Mouse (Mus musculus): ENCODE results near the gene Apbb1.

The Apbb1 gene

GRCm38 (mm10) chr7:105581094-105581703 lies at the start of gene Apbb1:
Gene Apbb1, minus strand, starts transcription at chr7:105581653.
- no peak for DNase-seq (ENCODE audit: extremely low spot score, low read depth, low spot score)

GRCm38 (mm10) chr7:105628633-105629032 lies 47.2 kb upstream of the Apbb1 start:
- no peak for DNase-seq (ENCODE audit: extremely low spot score, low read depth, low spot score)

DNA sequence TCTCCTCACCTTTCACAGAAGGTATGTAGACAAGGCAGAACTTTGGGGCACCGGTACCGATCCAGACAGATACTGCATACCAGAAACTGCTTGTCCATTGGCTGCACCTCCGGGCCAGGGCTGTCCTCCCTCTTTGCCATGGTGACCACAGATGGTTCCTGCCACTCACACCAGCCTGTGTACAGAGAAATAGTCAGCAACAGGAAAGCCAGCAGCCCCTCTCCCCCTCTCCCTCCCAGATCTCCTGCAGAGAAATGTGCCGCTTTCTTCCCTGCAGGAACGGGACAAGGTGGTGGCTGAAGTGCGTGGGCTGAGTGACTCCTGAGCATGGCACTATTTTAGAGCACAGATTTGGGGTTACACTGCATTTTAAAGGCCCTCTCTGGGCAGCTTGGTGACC lies 43.9 kb upstream of the Apbb1 start:
- no peak for DNase-seq (ENCODE audit: extremely low spot score, low read depth, low spot score)

GRCm38 (mm10) chr7:105621646-105622292 lies 40.3 kb upstream of the Apbb1 start:
- DNase-seq (ENCODE audit: extremely low spot score, low read depth, low spot score), result no peak

- no peak for DNase-seq (ENCODE audit: extremely low spot score, low read depth, low spot score)
These were observed 39.6 kb upstream of the Apbb1 start for GRCm38 (mm10) chr7:105621053-105621452.

DNA sequence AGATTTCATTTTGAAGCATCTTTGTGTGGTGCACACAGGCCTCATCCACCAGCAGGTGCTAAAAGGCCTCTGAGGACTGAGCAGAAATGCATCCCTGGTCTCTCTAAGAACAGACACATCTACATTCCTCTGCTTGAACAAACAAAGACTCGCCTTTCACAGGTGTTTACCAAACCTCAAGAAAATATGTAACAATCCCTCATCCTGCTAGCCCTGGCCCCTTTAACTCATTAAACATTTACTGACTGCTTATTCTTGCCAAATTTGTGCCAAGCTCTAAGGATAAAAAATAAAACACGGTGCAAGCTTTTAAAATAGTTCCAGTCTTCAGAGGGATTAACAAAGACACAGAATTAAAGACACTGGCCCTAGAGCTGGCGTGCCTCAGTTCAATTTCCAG lies 38.2 kb upstream of the Apbb1 start:
- DNase-seq (ENCODE audit: extremely low spot score, low read depth, low spot score), result no peak

GRCm38 (mm10) chr7:105617810-105618209 lies 36.4 kb upstream of the Apbb1 start:
- no peak for DNase-seq (ENCODE audit: extremely low spot score, low read depth, low spot score)

DNA sequence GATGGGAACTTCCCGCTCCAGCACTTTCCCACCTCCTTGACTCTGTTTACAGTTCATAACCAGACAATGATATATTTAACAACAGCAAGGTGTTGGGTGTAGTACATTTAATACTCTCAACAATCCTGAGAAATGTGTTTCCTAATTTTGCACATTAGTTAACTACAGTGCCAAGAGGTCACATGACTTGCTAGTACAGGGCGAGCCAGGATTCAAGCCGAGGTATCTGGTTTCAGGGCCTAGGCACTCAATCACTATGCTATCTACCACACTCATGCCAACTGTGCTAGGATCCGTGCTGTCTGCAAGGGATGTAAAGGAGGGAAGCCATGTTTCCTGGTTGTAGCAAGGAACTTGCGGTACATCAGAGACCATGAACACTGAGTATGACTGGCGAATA lies 35.1 kb upstream of the Apbb1 start:
- no peak for DNase-seq (ENCODE audit: extremely low spot score, low read depth, low spot score)

DNA sequence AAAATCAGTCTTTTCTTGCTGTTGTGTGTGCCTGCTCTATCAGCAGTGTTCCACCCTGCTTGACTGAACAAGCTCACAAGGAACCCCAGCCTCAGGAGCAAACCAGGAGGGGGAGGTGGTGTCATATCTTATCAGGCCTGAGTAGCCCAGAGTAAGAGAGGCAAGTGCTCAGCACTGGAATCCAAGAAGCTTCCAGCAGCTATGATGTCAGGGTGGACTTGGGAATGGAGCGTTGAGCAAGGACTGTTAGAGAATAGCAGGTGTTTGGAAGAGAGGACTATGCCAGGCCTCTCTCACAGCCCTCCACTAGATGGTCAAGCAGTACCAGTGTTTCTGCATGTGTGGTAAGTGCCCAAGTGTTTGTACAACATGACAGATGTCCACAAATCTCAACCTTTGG lies 34.3 kb upstream of the Apbb1 start:
- DNase-seq (ENCODE audit: extremely low spot score, low read depth, low spot score), result no peak

DNA sequence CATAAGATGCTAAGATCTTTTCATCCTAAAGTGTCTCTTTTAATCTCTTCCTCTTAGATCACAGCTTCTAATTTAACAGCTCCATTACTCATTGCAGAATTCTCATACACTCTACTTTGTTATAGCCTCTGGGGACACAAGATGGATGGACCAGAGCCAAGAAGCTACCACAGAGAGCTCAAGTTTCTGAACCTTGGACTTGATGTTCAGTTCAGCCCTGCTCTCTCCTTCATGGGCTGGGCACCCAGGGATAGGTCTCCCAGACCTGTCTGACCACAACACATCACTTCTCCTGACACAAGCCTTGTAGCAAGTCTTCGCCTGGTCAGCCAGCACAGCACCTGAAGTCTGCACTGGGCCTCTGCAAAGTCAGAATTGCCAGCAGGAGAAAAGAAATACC lies 32.9 kb upstream of the Apbb1 start:
- DNase-seq (ENCODE audit: extremely low spot score, low read depth, low spot score), result no peak

GRCm38 (mm10) chr7:105611767-105612166 lies 30.3 kb upstream of the Apbb1 start:
- DNase-seq (ENCODE audit: extremely low spot score, low read depth, low spot score), result no peak

- DNase-seq (ENCODE audit: extremely low spot score, low read depth, low spot score), result no peak
These were observed 27.0 kb upstream of the Apbb1 start for GRCm38 (mm10) chr7:105608467-105608866.

- DNase-seq (ENCODE audit: extremely low spot score, low read depth, low spot score), result peak; percentile 44
These were observed 21.6 kb upstream of the Apbb1 start for GRCm38 (mm10) chr7:105602860-105603623.

DNA sequence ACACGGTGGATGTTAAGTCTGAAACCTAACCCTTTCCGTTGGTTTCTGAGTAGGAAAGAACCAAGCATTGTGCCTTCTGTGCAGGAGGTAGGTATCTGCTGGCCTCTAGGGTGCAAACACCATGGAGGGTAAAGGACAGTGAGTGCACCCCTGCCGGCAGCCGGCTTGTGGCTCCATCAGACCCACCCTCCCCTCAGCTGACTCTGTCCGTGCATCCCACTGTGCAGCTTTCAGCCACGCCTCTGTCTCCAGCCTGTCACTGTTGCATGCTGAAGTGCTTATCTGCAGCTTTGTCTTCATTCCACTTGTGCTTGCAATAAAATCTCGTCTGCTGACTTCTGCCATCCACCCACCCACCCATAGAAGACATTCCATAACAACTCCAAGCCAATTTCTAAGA lies 8.6 kb upstream of the Apbb1 start:
- DNase-seq (ENCODE audit: extremely low spot score, low read depth, low spot score), result no peak

GRCm38 (mm10) chr7:105588325-105588912 lies 7.0 kb upstream of the Apbb1 start:
- no peak for DNase-seq (ENCODE audit: extremely low spot score, low read depth, low spot score)

GRCm38 (mm10) chr7:105581959-105582358 lies 506 bp upstream of the Apbb1 start:
- DNase-seq (ENCODE audit: extremely low spot score, low read depth, low spot score), result no peak

- DNase-seq (ENCODE audit: extremely low spot score, low read depth, low spot score), result no peak
These were observed 795 bp downstream of the Apbb1 start for GRCm38 (mm10) chr7:105580627-105581089.

DNA sequence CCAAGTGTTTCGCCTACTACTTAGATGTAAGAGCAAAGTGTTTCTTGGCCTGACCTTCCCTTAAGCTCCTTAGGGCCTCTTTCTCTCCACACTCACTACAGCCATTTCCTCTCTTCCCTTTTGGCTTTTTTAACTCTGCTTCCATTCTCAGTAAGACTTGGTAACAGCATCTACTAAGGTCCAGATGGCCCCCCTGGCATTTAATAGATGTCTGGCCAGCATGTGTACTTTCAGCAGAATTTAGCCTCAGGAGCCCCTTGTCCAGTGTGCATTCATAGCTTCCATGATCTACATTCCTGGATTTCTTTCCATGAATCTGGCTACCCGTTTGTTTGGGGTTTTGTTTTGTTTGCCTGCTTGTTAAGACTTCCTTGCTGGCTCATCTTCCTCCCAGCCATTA lies 3.0 kb downstream of the Apbb1 start:
- no peak for DNase-seq (ENCODE audit: extremely low spot score, low read depth, low spot score)

DNA sequence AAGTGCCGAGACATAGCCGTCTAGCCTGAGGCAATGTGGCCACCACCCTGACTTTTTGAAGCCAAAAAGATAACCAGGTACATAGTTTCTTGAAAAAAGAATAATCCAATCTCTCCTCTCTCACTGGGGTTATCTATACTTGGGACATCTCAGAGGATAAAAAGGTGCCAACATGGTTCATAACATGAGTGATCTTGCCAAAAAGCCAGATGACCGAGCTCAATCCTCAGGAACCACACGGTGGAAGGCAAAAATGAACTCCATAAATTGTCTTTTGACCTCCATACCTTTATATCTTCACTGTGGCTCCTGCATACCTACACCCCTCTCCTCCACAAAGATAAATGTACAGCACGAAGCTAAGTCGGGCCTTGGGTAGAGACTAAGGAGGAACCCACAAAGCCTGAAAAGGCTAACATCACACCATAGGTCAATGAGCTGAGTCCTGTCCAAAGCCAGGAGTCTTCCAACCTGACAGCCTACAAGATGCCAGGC lies 4.0 kb downstream of the Apbb1 start:
- no peak for DNase-seq (ENCODE audit: extremely low spot score, low read depth, low spot score)

DNA sequence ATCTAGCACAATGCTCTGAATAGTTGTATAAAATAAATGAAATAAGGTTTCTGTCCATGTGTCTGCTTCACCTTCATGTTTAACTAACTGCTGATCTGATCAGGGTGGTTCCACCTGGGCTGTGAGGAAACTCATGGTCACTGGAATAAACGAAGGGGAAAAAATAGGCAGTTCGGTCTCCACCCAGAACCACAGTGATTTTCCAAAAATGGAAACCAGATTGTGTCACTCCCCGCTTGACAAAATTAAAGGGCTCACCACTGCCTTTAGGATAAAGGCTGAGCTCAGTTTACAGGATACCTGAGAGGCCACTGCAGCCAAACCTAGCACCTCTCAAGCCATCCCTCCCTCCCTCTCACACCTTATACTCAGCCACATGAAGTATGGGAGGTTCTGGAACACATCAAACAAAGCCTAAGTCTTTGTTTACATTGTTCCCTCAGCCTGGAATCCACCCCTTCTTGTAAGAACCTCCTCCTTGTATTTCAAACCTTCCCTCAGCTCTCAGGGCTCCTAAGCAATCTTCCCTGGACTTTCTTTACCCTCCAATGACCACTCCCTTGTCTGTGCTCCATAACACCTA lies 5.2 kb downstream of the Apbb1 start:
- DNase-seq (ENCODE audit: extremely low spot score, low read depth, low spot score), result no peak

DNA sequence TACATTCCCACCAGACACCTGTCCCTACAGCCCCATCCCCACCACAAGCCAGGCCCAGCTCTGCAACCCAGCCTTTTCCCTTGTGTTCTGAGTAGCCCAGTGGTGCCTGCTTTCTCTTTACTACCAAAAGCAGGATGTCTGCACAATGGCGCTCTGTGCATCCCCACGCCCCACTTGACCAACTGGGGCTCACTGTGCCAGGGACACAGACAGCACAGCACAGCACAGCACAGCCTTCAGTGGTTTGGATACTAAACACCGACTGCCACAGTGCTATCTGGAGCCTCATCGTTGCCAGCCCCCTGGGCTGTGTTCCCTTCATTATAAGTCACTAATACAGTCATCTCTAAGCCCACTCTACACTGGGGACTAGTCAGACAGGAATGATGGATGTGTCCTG lies 6.9 kb downstream of the Apbb1 start:
- no peak for DNase-seq (ENCODE audit: extremely low spot score, low read depth, low spot score)
